Mouse (Mus musculus) liver, adult (tissue): Measurements from ENCODE around the gene Pax9.

Source experiments
- GATA4 ChIP-seq: IDR thresholded peaks from 2 replicates; pipeline ENCODE4 v1.6.1; 2014; ENCODE audit warnings: mild to moderate bottlenecking, low read length; ENCODE audit not compliant: insufficient replicate concordance

Gene Pax9

GRCm38 (mm10) chr12:56691427-56692079, at the start of gene Pax9:
Gene Pax9 (plus strand): TSS chr12:56691767.
- no peak for TF ChIP-seq GATA4

DNA sequence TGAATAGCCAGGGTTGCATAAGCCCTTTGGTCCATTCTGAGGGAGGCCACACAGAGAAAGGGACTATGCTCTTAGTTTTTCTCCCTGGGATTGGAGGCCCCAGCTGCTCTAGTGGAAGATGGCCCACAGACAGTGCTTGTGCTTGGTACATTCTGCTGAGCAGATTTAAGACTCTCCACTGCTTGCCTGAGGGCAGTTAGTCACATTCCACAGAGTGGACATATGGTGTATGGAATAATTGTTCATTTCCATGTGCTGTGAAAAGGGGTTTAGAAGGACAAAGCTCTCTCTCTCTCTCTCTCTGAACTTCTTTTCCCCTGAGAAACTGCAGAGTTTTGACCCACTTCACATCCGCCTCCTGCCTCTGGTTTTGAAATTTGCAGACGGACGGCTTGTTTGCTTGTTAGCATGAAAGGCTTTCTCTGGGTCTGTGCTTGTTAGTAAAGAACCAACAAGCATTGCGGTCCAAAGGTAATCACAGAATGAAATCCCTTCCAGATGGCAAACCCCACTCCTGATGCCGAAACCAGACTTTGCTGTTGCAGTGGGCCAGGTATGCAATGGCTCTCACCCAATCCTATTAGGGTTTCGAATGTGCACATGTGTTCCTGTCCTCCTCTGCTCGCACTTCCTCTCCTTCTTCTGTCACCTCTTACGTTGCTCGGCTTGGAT, 22.0 kb upstream of the Pax9 start:
- no peak for TF ChIP-seq GATA4

DNA sequence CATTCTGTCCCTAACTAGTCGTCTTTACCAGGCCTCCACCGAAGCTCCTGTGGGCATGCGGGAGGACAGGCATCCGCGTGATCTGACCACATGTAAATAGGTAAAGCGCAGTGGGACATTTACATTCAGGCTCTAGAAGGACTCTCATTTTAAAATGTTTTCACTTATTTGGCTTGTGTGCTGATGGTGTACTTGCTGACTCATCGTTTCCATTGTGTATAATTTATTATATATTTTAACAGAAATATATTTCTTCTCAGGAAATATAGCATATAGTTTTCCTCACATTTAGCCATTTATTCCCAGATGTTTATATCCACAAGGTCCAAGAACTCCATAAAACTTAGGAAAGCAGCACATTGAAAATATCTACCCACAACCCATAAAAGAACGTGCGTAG, 20.8 kb upstream of the Pax9 start:
- no peak for TF ChIP-seq GATA4

GRCm38 (mm10) chr12:56674726-56675125, 16.8 kb upstream of the Pax9 start:
- no peak for TF ChIP-seq GATA4

DNA sequence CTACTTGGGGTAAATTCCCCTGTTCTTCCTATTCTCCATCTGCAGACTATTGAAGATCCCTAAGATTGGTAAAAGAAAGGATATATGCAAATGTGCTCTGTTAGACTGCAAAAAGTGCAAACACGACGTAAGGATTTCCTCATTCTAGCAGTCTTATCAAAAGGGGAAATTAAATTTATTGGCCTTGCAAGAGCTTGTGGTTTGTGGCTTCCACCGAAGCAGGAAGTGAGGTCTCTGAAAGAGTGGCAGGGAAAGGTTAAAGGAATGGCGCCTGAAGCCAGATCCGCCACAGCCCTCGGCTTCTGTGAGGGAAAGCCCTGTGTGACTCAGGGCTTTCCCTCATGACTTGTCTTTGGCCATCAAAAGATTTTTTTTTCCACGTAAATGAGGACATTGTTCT, 13.9 kb upstream of the Pax9 start:
- no peak for TF ChIP-seq GATA4

DNA sequence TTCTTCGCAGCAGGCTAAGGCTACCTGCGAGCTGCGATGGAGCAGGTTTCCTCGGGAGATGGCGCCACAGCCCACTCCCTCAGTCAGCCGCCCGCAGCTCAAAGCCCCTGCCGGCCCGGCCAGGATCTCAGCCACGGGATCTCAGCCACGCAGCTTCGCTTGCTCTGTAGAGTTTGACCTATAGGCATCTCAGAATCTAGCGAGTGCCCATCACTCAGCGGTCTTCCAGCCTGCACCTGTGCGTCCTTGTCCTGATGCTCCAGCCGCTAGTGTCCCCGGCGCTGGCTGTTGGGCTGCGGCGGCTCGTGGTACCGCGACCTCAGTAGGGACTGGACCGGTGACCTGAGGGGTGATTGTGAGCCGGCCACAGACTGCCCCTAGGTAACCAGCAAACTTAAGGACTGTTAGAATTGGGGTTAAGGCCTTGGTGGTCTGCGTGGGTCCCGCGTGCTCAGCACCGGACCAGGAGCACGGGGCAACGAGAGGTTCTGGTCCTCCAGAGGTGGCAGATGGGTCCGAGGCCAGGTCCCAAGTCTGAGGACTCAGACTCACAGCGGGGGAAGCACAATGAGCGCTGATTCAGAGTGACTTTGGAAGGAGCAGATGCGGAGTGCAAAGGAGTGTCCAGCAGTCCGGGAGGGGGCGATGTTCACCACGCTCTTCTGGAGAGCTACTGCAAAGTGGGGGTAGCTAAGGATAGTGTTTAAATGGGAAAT, 10.3 kb upstream of the Pax9 start:
- no peak for TF ChIP-seq GATA4

- no peak for TF ChIP-seq GATA4
Measured at GRCm38 (mm10) chr12:56687640-56688481, 3.7 kb upstream of the Pax9 start.

DNA sequence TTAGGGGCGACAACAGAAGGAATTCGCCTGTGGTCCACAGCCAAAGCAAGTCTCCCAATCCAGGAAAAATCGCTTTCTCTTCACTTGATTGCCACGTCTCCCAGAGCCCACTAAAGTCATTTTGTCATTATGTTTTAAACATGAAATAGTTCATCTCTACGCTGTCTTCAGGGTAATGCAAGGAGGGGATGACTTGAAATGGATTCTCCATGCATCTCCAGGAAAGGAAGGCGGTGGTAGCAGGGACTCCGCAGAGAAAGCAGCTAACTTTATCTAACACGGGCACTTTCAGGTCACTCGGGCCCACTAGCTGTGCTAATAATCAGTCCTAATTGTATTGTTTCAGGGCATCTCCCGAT, 3.1 kb upstream of the Pax9 start:
- no peak for TF ChIP-seq GATA4

DNA sequence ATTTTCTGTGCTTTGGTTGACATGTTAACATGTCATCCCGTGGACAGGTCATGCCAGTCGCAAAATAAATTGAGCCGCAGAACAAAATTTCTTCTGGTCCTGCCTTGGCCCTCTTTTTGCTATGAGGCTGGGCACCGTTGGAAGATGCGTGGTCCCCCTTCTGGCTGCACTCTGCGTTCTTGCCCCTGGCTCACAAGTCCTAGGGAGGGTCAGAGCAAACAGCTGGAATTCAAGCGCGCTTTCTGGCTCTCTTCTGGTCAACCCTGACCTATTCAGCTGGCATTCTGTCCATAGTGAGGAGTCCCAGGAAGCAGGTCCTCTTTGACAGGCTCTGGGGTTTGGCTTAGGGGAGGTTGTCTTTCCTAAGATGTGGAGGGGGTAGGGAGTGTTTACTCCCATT, 2.6 kb upstream of the Pax9 start:
- TF ChIP-seq GATA4: no peak

- TF ChIP-seq GATA4: no peak
Measured at GRCm38 (mm10) chr12:56689331-56689730, 2.2 kb upstream of the Pax9 start.

DNA sequence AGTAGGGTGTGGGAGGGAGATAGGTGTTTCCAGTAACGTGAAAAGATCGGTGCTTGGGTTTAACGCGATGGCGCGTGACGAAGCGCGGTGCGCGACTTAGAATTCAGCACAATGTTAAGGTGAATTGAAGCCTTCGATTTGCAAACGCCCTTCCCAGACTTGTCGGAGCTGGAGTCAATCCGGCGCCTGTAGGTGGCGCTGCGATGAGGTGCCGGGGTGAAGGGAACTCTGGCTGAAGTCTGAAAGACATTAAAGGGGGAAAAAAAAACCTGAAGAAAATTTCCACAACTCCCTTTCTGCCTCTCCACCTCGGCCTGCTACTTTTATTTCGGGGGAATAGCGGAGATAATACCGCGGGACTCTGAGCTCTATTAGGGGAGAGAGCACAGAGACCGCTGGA, 1.8 kb upstream of the Pax9 start:
- TF ChIP-seq GATA4: no peak

- TF ChIP-seq GATA4: no peak
Measured at GRCm38 (mm10) chr12:56690366-56690765, 1.2 kb upstream of the Pax9 start.

GRCm38 (mm10) chr12:56691001-56691400, 566 bp upstream of the Pax9 start:
- TF ChIP-seq GATA4: no peak

GRCm38 (mm10) chr12:56692536-56692935, 969 bp downstream of the Pax9 start:
- TF ChIP-seq GATA4: no peak

GRCm38 (mm10) chr12:56693411-56694098, 2.0 kb downstream of the Pax9 start:
- TF ChIP-seq GATA4: no peak

GRCm38 (mm10) chr12:56694361-56694760, 2.8 kb downstream of the Pax9 start:
- TF ChIP-seq GATA4: no peak

DNA sequence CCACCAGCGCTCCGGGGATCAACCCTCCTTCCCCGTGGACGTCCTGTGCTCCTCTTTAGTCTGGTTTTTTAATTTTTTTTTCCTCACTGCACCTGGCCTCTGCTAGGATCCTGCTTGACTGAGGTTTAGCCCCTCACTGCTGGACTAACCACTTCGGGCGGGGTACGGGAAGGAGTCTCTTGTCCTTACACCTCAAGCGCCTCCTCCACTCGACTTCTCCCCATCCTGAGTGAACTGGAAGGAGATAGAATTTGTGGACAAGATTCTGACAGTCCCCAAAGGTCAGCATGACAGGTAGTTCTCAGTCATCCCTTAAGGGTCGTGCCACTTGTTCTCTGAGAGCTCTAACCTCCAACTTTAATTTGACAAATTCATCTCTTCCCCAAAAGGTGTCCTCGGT, 3.4 kb downstream of the Pax9 start:
- no peak for TF ChIP-seq GATA4
